Comparison of ENCODE assay signal across 19 mouse cellular contexts in the genomic region with DNA sequence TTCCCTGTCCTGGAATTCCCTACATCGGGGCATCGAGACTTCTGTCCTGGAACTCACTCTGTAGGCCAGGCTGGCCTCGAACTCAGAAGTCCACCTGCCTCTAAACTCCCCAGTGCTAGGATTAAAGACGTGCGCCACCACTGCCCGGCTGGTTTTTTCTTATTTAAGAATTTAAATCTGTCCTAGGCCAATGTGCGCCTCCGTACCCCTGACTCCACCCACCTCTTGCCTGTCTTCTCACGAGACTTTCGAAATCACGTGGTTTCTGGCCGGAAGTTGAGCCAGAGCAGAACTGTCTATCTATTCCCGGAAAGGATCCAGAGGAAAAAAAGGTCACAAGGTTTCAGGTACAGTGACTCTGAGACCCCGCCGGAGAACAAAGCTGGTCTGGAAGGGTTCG. TPM values are rescaled to one million over a fixed set of nuclear protein-coding genes. Genes with fewer than 3 reads are reported as not detected.
"Had no signal": no experiment of that assay in that cellular context is flagged by ENCODE, and none has a peak within 500 bp of the region (broad histone marks: within the 10 kb centered on the region; RNA-seq: fewer than 3 reads in every experiment).

No protein-coding gene starts in this region.

- H3K9me3 ChIP-seq: limb, embryonic 12.5 days; liver, embryonic 13.5 days; megakaryocyte, embryonic 14.5 days; midbrain, embryonic 15.5 days; neural tube, embryonic 13.5 days had no signal

- DNase-seq: kidney, adult 9 months; kidney, postnatal 36 days; liver; liver, embryonic 13.5 days; lung, adult 18-20 months; lung, postnatal 4 days; retina, postnatal 1 day; right cerebral cortex, postnatal 4 days; spleen, adult 18-20 months; thymus, postnatal 4 days had no signal

- H3K27ac ChIP-seq: kidney, postnatal 0 days; layer of hippocampus, adult 2 months; limb, embryonic 12.5 days; liver, embryonic 13.5 days; midbrain, embryonic 15.5 days; neural tube, embryonic 13.5 days had no signal

- H3K4me3 ChIP-seq: layer of hippocampus, adult 2 months; limb, embryonic 12.5 days; liver, embryonic 13.5 days; megakaryocyte, embryonic 14.5 days; midbrain, embryonic 15.5 days; neural tube, embryonic 13.5 days had no signal

- H3K36me3 ChIP-seq: limb, embryonic 12.5 days; liver, embryonic 13.5 days; midbrain, embryonic 15.5 days; neural tube, embryonic 13.5 days had no signal

- H3K4me2 ChIP-seq: limb, embryonic 12.5 days; liver, embryonic 13.5 days; midbrain, embryonic 11.5 days; midbrain, embryonic 15.5 days; neural tube, embryonic 13.5 days had no signal

- H3K9ac ChIP-seq: limb, embryonic 12.5 days; liver, embryonic 13.5 days; midbrain, embryonic 15.5 days; neural tube, embryonic 13.5 days had no signal

- H3K4me1 ChIP-seq: liver, embryonic 13.5 days; midbrain, embryonic 15.5 days had no signal

- ATAC-seq: lung, postnatal 0 days; midbrain, embryonic 15.5 days had no signal

- H3K27me3 ChIP-seq: limb, embryonic 12.5 days; midbrain, embryonic 15.5 days; neural tube, embryonic 13.5 days had no signal

RNA-seq across cellular contexts. Expression of a gene that starts 29.5 kb away (rescaled TPM):
- total RNA-seq: monocyte, adult 5-6 weeks had no signal
